Mouse (Mus musculus) CH12.LX (cell line): ENCODE results near the gene Agap1. TPM values are rescaled to one million over a fixed set of nuclear protein-coding genes. Genes with fewer than 3 reads are reported as not detected.

Experiments
- DNase-seq: peaks from one replicate; pipeline ENCODE4 v3.0.0-alpha.2; 2013; ENCODE audit errors: extremely low read depth
- H3K27ac ChIP-seq: 2 replicates; pipeline ENCODE4 v1.5.1; 2012; ENCODE audit warnings: low read depth, mild to moderate bottlenecking, control low read depth, moderate library complexity; ENCODE audit not compliant: insufficient read depth
- H3K27me3 ChIP-seq: replicated peaks from 2 replicates; pipeline ENCODE3; 2012; ENCODE audit warnings: inconsistent platforms
- H3K36me3 ChIP-seq, 2 experiments: replicated peaks in 1 of 2; 2 replicates each; pipeline versions ENCODE3 to v1.6.1; 2012; ENCODE audit warnings: inconsistent platforms in 1 of 2, low read length in 1 of 2, mild to moderate bottlenecking in 1 of 2, mixed read lengths in 1 of 2, moderate library complexity in 1 of 2; ENCODE audit not compliant: control insufficient read depth in 1 of 2, insufficient read depth in 1 of 2
- H3K4me1 ChIP-seq, 2 experiments: 2 replicates each; pipeline ENCODE4 v1.6.1; 2012; ENCODE audit warnings: inconsistent platforms in 1 of 2, moderate library complexity in 1 of 2; ENCODE audit not compliant: insufficient read depth in 2 of 2, control insufficient read depth in 1 of 2
- H3K4me2 ChIP-seq: 2 replicates; pipeline ENCODE4 v1.6.1; 2012; ENCODE audit warnings: low read depth, mild to moderate bottlenecking, control low read depth; ENCODE audit not compliant: poor library complexity, insufficient read depth, severe bottlenecking
- H3K4me3 ChIP-seq, 3 experiments: fragments of 150-350 bp in 1 of 3; sonication (generic) in 1 of 3; replicated peaks in 1 of 3; 2 replicates each; pipeline versions ENCODE3 to v1.5.1; 2011 to 2012; ENCODE audit warnings: low read depth in 2 of 3, low read length in 2 of 3, mild to moderate bottlenecking in 2 of 3, moderate library complexity in 2 of 3, control low read depth in 1 of 3, improper control_type of control experiment in 1 of 3, inconsistent platforms in 1 of 3, mixed read lengths in 1 of 3; ENCODE audit not compliant: poor library complexity in 1 of 3
- H3K79me2 ChIP-seq: replicated peaks from 2 replicates; pipeline ENCODE4 v1.6.1; 2012; ENCODE audit warnings: mild to moderate bottlenecking, moderate library complexity; ENCODE audit not compliant: control insufficient read depth, poor library complexity, insufficient read depth, severe bottlenecking; ENCODE audit errors: extremely low read depth
- H3K9ac ChIP-seq: 2 replicates; pipeline ENCODE4 v1.6.1; 2012; ENCODE audit warnings: low read depth, mild to moderate bottlenecking, control low read depth, moderate library complexity; ENCODE audit not compliant: insufficient read depth
- H3K9me3 ChIP-seq: replicated peaks from 2 replicates; pipeline ENCODE3; 2012; ENCODE audit warnings: low read length, inconsistent platforms, mixed read lengths
- BHLHE40 ChIP-seq: IDR thresholded peaks from 2 replicates; pipeline ENCODE4 v1.6.1; 2011; ENCODE audit warnings: mild to moderate bottlenecking, low read depth, low read length, improper control_type of control experiment
- CHD1 ChIP-seq: IDR thresholded peaks from 2 replicates; pipeline ENCODE4 v1.6.1; 2012; ENCODE audit warnings: low read depth, low read length, improper control_type of control experiment, inconsistent platforms
- CHD2 ChIP-seq: IDR thresholded peaks from 2 replicates; pipeline ENCODE4 v1.6.1; 2011; ENCODE audit warnings: low read length, improper control_type of control experiment
- E2F4 ChIP-seq: IDR thresholded peaks from 2 replicates; pipeline ENCODE4 v1.6.1; 2011; ENCODE audit warnings: low read depth, low read length, improper control_type of control experiment; ENCODE audit not compliant: insufficient replicate concordance
- ETS1 ChIP-seq: conservative IDR thresholded peaks from 2 replicates; pipeline ENCODE4 v1.6.1; 2012; ENCODE audit warnings: low read depth, mild to moderate bottlenecking, inconsistent platforms, low read length, improper control_type of control experiment, moderate library complexity
- GABPA ChIP-seq: IDR thresholded peaks from 2 replicates; pipeline ENCODE4 v1.6.1; 2012; ENCODE audit warnings: low read depth, low read length, improper control_type of control experiment, inconsistent platforms; ENCODE audit not compliant: insufficient replicate concordance
- HCFC1 ChIP-seq: IDR thresholded peaks from 2 replicates; pipeline ENCODE4 v1.6.1; 2012; ENCODE audit warnings: low read depth, mild to moderate bottlenecking, inconsistent platforms, low read length, improper control_type of control experiment
- IRF4 ChIP-seq: IDR thresholded peaks from 2 replicates; pipeline ENCODE4 v1.6.1; 2014; ENCODE audit warnings: low read depth, mild to moderate bottlenecking, inconsistent platforms, low read length, improper control_type of control experiment
- JUN ChIP-seq: IDR thresholded peaks from 2 replicates; pipeline ENCODE4 v1.6.1; 2011; ENCODE audit warnings: low read depth, mild to moderate bottlenecking, low read length, improper control_type of control experiment, moderate library complexity; ENCODE audit not compliant: insufficient read depth
- KAT2A ChIP-seq: IDR thresholded peaks from 2 replicates; pipeline ENCODE4 v1.6.1; 2012; ENCODE audit warnings: low read length, improper control_type of control experiment, inconsistent platforms; ENCODE audit not compliant: insufficient replicate concordance
- MAFK ChIP-seq: IDR thresholded peaks from 2 replicates; pipeline ENCODE4 v1.6.1; 2011; ENCODE audit warnings: low read length, improper control_type of control experiment; ENCODE audit not compliant: insufficient replicate concordance
- MAX ChIP-seq: IDR thresholded peaks from 2 replicates; pipeline ENCODE4 v1.6.1; 2011; ENCODE audit warnings: low read length, improper control_type of control experiment
- MAZ ChIP-seq: IDR thresholded peaks from 2 replicates; pipeline ENCODE4 v1.6.1; 2012; ENCODE audit warnings: low read depth, mild to moderate bottlenecking, inconsistent platforms, low read length, improper control_type of control experiment, moderate library complexity
- MXI1 ChIP-seq: IDR thresholded peaks from 2 replicates; pipeline ENCODE4 v1.6.1; 2011; ENCODE audit warnings: mild to moderate bottlenecking, low read depth, low read length, improper control_type of control experiment
- MYC ChIP-seq: IDR thresholded peaks from 2 replicates; pipeline ENCODE4 v1.6.1; 2011; ENCODE audit warnings: low read depth, mild to moderate bottlenecking, improper control_type of control experiment, low read length
- NELFE ChIP-seq: IDR thresholded peaks from 2 replicates; pipeline ENCODE4 v1.6.1; 2011; ENCODE audit warnings: low read depth, low read length, improper control_type of control experiment
- PAX5 ChIP-seq: IDR thresholded peaks from 2 replicates; pipeline ENCODE4 v1.6.1; 2012; ENCODE audit warnings: low read length, inconsistent platforms, mixed read lengths
- POLR2A ChIP-seq: IDR thresholded peaks from 2 replicates; pipeline ENCODE4 v1.6.1; 2011; ENCODE audit warnings: low read depth, mild to moderate bottlenecking, improper control_type of control experiment, low read length
- RAD21 ChIP-seq: IDR thresholded peaks from 2 replicates; pipeline ENCODE4 v1.6.1; 2011; ENCODE audit warnings: low read depth, mild to moderate bottlenecking, low read length, improper control_type of control experiment, moderate library complexity
- RCOR1 ChIP-seq: conservative IDR thresholded peaks from 2 replicates; pipeline ENCODE4 v1.6.1; 2012; ENCODE audit warnings: low read depth, mild to moderate bottlenecking, inconsistent platforms, low read length, improper control_type of control experiment
- SIN3A ChIP-seq: IDR thresholded peaks from 2 replicates; pipeline ENCODE4 v1.6.1; 2012; ENCODE audit warnings: low read length, improper control_type of control experiment, inconsistent platforms
- SMC3 ChIP-seq: IDR thresholded peaks from 2 replicates; pipeline ENCODE4 v1.6.1; 2011; ENCODE audit warnings: low read depth, low read length, improper control_type of control experiment
- TBP ChIP-seq: conservative IDR thresholded peaks from 2 replicates; pipeline ENCODE4 v1.6.1; 2011; ENCODE audit warnings: low read depth, low read length, improper control_type of control experiment
- TCF12 ChIP-seq: IDR thresholded peaks from 2 replicates; pipeline ENCODE4 v1.6.1; 2014; ENCODE audit warnings: low read depth, mild to moderate bottlenecking, inconsistent platforms, low read length, improper control_type of control experiment
- UBTF ChIP-seq: IDR thresholded peaks from 2 replicates; pipeline ENCODE4 v1.6.1; 2012; ENCODE audit warnings: low read depth, mild to moderate bottlenecking, inconsistent platforms, low read length, improper control_type of control experiment, moderate library complexity
- USF1 ChIP-seq: IDR thresholded peaks from 2 replicates; pipeline ENCODE4 v1.6.1; 2014; ENCODE audit warnings: low read depth, mild to moderate bottlenecking, inconsistent platforms, low read length, improper control_type of control experiment
- USF2 ChIP-seq: conservative IDR thresholded peaks from 2 replicates; pipeline ENCODE4 v1.6.1; 2011; ENCODE audit warnings: low read depth, low read length, improper control_type of control experiment
- ZMIZ1 ChIP-seq: IDR thresholded peaks from 2 replicates; pipeline ENCODE4 v1.6.1; 2012; ENCODE audit warnings: low read depth, mild to moderate bottlenecking, inconsistent platforms, low read length, improper control_type of control experiment
- dilution Hi-C: fragments of 300-500 bp; cut with MboI; formaldehyde crosslinking; loops from 2 replicates; pipeline ENCODE4 v1.14.3; 2020; ENCODE audit warnings: low sequenced_read_pairs; ENCODE audit not compliant: extremely low pct_unique_long_range_greater_than_20kb, extremely low pct_ligation_motif_present
- in situ Hi-C: fragments of 300-500 bp; cut with MboI; formaldehyde crosslinking; loops from 3 replicates; pipeline ENCODE4 v1.14.3; 2019; ENCODE audit warnings: low sequenced_read_pairs, low pct_ligation_motif_present, low pct_unique_long_range_greater_than_20kb, mixed read lengths
- polyA plus RNA-seq: library from polyadenylated mRNA; unstranded; fragments of >175 nt; gene quantifications from 2 replicates; pipeline ENCODE4 v1.2.1, GENCODE M21; 2012; ENCODE audit warnings: low read depth; ENCODE audit not compliant: insufficient read length
- total RNA-seq, 2 experiments: library from RNA; depleted of rRNA; stranded (reverse); fragments of 300-350 nt in 1 of 2; fragments of >200 nt in 1 of 2; gene quantifications; 2 replicates each; pipeline ENCODE4 v1.2.3; 2012 to 2014

Gene Agap1
- total and polyA plus RNA-seq, 3 experiments = not detected

DNA sequence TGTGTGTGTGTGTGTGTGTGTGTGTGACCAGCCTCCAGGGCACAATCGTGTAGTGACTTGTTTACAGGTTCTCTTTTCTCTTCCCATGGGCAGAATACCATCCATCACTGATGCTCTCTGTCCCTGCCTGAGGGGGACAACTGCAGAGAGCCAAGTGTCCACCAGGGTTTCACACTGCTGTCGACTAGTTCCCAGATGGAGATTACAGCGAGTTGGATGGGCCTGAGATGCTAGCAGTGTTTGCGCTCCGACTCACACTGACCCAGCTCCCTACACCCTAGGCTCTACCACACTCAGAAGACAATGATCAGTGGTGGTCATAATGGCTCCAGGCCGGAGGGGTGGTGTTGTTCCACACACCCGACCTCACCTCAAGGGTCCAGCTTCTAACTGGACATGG, 101.4 kb downstream of the Agap1 start:
- in situ Hi-C loops (no loop called here), dilution Hi-C loops (no loop called here)
- H3K4me1 ChIP-seq = no peaks in the 10 kb centered on the region
- H3K4me3 ChIP-seq = no peak overlapping the region
- H3K4me2 ChIP-seq = no peak overlapping the region
- TF ChIP-seq KAT2A (no peak), UBTF (no peak), USF2 (no peak), IRF4 (no peak), PAX5 (no peak), POLR2A (no peak), TCF12 (no peak), E2F4 (no peak), MAX (no peak), ZMIZ1 (no peak), BHLHE40 (no peak), CHD2 (no peak), MAZ (no peak), ETS1 (no peak), MYC (no peak), MXI1 (no peak)
- H3K27ac ChIP-seq = no peak overlapping the region
- no peaks in the 10 kb centered on the region for H3K36me3 ChIP-seq
- DNase-seq = no peak
- H3K9me3 ChIP-seq = peaks cover 100% of the 10 kb centered on the region
- H3K79me2 ChIP-seq = no peaks in the 10 kb centered on the region
- H3K9ac ChIP-seq = no peak overlapping the region
- no peaks in the 10 kb centered on the region for H3K27me3 ChIP-seq

DNA sequence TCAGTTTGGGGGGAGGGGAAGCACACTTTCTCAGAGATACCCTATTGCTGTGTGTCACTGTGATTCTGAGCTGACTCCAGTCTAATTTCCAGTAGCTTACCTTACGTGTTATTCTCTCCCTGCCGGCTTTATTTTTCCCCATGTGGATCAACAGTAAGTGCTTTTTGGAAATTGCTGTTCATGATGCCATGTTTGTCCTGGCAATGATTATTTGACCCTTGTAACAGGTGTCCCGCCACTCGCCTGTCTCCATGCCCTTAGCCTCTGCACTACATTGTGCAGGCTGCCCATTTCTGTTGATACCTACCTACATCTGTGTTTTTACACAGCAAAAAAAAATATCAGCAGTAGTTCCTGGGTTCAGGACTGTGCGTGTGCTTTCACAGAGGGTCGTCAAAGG, 102.8 kb downstream of the Agap1 start:
- H3K79me2 ChIP-seq = no peaks in the 10 kb centered on the region
- no peak for DNase-seq
- no peak overlapping the region for H3K27ac ChIP-seq
- TF ChIP-seq MAFK = no peak
- no peak for TF ChIP-seq UBTF
- no peak for TF ChIP-seq CHD1
- TF ChIP-seq JUN = no peak
- no peak for TF ChIP-seq MXI1
- TF ChIP-seq PAX5 = no peak
- no peak for TF ChIP-seq TBP
- no peak for TF ChIP-seq TCF12
- TF ChIP-seq SMC3 = no peak
- no peak for TF ChIP-seq GABPA
- no peak for TF ChIP-seq RAD21
- no peak for TF ChIP-seq SIN3A
- TF ChIP-seq USF1 = no peak
- no peak for TF ChIP-seq NELFE
- TF ChIP-seq ETS1 = no peak
- TF ChIP-seq HCFC1 = no peak
- TF ChIP-seq RCOR1 = no peak
- no peak for TF ChIP-seq MYC
- no peaks in the 10 kb centered on the region for H3K27me3 ChIP-seq
- peaks cover 97% of the 10 kb centered on the region for H3K9me3 ChIP-seq
- H3K36me3 ChIP-seq = no peaks in the 10 kb centered on the region
- no peak overlapping the region for H3K4me2 ChIP-seq
- no peak overlapping the region for H3K4me3 ChIP-seq
- no peak overlapping the region for H3K9ac ChIP-seq
- dilution Hi-C loops (no loop called here), in situ Hi-C loops (no loop called here)
- no peaks in the 10 kb centered on the region for H3K4me1 ChIP-seq
